Mouse (Mus musculus) kidney, adult 9 months (tissue): ENCODE measurements around the gene Map2k1.
"Not testable (repeated sequence)": the region's sequence is repeated elsewhere in the genome, so short reads cannot be mapped to it uniquely, and the experiment has no call there.

Source experiments
- DNase-seq: peaks from one replicate; pipeline ENCODE4 v3.0.0; 2022

Map2k1 gene

GRCm38 (mm10) chr9:64202866-64203265 lies 50.6 kb downstream of the Map2k1 start:
- no peak for DNase-seq

DNA sequence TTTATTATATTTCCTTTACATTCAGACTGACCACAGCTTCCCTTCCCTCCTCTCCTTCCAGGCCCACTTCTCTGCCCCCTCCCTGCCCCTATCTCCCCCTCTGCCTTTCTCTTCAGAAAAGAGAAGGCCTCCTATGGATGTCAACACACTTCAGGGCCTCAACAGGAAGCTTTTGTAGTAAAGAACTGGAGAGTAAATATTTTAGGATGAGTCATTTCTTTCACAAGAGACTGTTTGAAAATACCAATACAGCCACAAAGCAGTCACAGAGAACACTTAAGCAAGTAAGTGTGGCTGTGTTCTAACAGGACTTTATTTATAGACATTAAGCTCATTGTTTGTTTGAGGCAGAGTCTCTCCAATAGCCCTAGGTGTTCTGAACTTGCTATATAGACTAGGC lies 51.1 kb downstream of the Map2k1 start:
- no peak for DNase-seq

GRCm38 (mm10) chr9:64199897-64200296 lies 53.5 kb downstream of the Map2k1 start:
- peak; percentile 69 for DNase-seq

GRCm38 (mm10) chr9:64198763-64199418 lies 54.5 kb downstream of the Map2k1 start:
- not testable (repeated sequence) for DNase-seq

DNA sequence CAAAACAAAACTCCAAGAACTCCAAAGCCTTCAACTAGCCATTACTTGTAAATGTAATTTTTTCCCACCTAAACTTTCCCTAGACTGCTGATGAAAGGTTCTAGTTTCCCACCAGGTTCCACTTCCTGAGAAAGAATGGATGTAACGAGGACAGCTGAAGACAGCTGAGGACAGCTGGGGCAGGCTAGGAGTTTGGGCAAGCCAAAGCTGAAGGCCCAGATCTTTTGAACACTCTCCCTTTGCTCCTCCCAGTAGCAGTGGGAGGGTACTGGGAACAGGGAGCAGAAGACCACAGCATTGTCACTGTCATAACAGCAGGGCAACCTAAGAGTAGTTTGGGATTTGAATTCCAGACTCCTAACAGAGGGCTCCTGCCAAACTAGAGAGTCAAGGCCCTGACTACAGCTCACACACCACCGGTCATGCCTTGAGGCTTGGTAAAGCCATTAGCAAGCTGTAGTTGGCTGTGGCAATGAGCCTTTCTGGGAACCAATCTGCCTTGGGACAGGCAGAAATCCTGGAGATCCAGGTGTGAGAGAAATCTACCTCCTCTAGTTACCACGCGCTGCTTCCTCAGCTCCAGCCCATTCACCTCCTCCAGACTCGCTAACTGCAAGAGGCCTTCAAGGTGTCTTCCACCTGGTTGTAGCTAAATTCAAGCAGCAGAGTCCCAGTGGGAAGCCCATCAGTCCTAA lies 55.2 kb downstream of the Map2k1 start:
- no peak for DNase-seq

GRCm38 (mm10) chr9:64197524-64197923 lies 55.9 kb downstream of the Map2k1 start:
- DNase-seq: no peak

- peak; percentile 35 for DNase-seq
Observed at GRCm38 (mm10) chr9:64195554-64195953, 57.9 kb downstream of the Map2k1 start.

DNA sequence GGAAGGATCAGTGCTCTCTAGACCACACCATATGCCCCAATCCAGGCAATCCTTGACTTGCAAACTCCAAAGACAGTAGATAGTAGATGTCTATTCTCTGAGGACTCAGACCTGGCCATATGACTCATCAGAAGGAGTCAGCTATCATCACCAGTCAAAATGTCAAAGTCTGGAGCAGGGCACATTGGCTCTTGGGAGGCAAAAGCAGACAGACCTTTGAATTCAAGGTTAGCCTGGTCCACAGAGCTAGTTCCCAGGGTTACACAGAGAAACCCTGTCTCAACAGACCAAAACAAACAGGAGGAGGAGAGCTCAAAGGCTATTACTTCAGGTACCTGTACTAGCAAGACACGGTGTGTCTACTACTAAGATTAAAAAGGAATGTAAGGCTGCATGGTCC lies 59.6 kb downstream of the Map2k1 start:
- DNase-seq: no peak

- no peak for DNase-seq
Observed at GRCm38 (mm10) chr9:64184166-64184840, 69.1 kb downstream of the Map2k1 start.

DNA sequence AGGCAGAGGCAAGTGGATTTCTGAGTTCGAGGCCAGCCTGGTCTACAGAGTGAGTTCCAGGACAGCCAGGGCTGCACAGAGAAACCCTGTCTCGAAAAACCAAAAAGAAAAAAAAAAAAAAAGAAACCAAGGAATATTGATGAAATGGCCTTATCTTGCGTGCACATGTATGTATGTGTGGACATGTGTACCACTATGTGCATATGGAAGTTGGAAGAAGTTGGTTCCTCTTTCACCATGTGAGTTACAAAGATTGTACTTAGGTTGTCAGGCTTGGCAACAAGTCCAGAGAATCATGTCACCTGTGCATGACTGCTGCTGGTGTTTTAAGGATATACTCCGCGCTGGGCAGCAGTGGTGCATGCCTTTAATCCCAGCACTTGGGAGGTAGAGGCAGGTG lies 70.1 kb downstream of the Map2k1 start:
- DNase-seq: not testable (repeated sequence)

DNA sequence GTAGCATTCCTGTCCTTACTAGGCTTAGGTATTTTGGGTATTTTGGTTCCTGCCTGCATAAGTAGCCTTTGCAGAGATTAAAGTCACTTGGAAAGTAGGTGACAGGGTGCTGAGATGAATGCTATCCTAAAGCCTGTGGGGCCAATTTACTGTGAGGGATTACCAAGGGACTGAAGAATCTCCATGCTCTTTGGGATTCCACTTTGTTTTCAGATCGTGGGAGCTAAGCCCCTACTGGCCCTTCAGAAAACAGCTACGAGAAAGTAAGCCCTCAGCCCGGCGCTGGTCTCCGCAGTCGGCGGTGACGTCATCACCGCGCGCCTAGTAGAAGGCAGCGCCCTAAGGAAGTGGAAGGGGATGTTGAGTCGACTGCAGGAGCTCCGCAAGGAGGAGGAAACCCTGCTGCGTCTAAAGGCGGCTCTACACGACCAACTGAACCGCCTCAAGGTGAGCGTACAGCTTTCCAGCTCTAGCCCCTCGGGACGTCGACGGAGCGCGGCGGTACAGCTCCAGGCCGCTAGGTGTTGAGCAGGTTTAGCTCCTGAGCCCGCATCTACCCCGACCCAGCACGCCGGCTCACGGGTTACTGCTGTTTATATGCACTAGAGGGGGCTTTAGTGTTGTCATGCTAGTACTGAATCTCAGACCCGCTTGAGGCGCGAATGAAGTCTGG lies 74.3 kb downstream of the Map2k1 start, which contains the start of gene Snapc5:
TSS of gene Snapc5 (plus strand) at position 301 of the 673 bp plus-strand sequence.
- DNase-seq: peak; percentile 91

DNA sequence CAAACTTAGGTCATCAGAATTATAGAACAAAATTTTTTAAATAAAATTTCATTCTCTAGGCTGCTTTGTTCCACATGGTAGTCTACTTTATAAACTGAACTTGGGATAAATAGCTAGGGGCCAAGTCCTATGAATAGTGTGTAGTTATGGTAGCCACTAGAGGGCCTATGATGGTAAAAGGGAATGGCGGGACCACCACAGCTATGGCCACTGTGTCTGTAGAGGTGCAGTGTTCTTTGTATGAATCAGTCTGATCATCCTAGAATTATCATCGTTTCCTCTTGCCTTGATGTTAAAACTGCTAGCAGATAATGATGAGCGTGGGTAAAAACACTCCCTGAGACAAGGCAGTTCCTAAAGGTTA lies 74.8 kb downstream of the Map2k1 start:
- peak; percentile 33 for DNase-seq

DNA sequence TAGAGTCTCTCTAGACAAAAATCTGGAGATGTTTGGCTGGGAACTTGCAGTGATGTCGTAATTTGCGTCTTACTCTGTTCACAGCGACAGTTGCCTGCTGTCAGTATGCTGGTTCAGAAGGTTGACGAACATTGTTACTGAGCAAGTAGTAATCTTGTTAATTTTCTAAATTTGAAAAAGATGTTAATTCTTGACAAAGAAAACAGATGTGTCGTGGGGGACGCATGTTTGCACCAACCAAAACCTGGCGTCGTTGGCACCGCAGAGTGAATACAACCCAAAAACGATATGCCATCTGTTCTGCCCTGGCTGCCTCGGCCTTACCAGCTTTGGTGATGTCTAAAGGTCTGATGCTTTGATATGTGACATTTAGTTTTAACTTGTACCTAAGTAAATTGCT lies 78.1 kb downstream of the Map2k1 start:
- DNase-seq: no peak

GRCm38 (mm10) chr9:64174766-64175165 lies 78.7 kb downstream of the Map2k1 start:
- DNase-seq: no peak

GRCm38 (mm10) chr9:64174341-64174740 lies 79.1 kb downstream of the Map2k1 start:
- no peak for DNase-seq

DNA sequence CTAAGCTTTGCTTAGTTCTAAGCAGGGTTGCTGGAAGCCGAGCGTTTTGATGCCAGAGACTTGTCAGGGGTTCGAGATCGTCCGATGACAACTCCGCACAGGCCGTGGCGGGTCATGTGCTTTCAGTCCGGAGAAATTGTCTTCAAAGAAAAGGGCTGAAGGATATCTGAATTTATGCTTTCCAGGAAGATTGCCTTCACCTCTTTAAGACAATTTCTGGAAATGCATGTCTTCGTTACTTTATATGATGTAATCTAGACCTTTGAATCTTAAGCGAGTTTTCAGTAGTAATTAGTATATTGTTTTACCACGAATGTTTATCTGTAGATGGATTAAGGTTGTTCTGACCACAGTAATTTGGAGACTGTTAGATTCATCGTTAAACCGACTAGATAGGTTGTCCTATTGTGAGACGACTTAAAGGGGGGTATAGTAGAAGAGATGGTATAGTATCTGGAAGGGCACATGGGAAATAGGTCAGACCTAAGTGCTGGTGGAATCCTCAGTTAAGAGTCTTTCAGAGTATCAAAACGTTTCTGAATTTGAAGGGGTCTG lies 79.7 kb downstream of the Map2k1 start:
- DNase-seq: no peak

DNA sequence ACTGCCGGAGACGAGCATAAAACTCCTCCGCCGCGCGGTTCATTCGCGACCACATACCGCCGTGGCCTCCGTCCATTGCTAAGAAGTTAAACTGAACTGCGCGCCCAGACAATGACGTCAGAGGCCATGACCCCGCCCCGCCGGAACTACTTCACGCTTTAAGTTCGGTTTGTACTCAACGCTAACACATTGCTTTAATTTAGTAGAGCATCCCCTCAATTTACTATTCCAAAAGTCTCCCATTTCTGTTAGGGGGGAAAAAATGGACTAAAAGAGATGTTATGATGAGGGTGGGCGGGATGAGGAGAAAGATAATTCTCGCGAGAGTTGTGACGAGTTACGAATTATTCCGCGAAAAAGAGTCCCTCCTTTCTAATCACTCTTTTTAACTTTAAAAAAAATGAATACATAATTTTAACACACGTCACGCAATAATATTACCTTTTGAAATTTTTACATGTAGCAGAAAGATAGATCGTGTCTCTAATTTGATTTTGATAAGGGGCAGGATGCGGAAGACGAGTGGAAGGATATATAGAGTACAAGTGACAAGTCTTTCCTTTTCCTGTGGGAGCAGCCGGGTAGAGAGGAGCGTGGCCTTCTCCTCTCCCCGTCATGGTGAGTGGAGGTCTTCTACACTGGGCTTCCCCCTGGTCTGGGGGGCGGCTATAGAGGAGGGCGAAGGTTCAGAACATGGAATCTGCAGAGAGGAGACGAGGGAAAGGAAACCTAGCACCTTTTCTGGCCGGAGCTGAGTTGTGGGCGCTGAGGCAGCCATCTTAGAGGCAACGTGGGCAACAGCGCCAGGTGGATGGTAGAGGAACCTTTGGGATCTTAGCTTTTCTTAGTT lies 80.4 kb downstream of the Map2k1 start, which contains the start of the genes Zwilch and Rpl4:
TSS of gene Zwilch (minus strand) at position 289 of the 850 bp plus-strand sequence.
TSS of gene Rpl4 (plus strand) at position 560 of the 850 bp plus-strand sequence.
- DNase-seq: peak; percentile 90

GRCm38 (mm10) chr9:64172145-64172815 lies 81.2 kb downstream of the Map2k1 start:
- no peak for DNase-seq

DNA sequence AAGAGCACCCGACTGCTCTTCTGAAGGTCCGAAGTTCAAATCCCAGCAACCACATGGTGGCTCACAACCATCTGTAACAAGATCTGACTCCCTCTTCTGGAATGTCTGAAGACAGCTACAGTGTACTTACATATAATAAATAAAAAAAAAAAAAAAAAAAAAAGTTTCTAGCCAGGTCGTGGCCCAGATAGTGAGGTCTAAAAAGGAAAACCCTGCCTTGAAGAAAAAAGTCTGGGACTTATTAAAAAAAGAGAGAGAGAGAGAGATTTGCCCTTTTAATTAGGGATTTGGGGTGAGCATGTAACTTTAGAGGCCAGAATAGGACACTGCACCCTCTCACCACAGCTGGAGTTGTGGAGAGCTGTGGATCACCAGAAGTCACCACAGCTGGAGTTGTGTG lies 83.5 kb downstream of the Map2k1 start:
- DNase-seq: not testable (repeated sequence)

- DNase-seq: no peak
Observed at GRCm38 (mm10) chr9:64160471-64160870, 93.0 kb downstream of the Map2k1 start.

DNA sequence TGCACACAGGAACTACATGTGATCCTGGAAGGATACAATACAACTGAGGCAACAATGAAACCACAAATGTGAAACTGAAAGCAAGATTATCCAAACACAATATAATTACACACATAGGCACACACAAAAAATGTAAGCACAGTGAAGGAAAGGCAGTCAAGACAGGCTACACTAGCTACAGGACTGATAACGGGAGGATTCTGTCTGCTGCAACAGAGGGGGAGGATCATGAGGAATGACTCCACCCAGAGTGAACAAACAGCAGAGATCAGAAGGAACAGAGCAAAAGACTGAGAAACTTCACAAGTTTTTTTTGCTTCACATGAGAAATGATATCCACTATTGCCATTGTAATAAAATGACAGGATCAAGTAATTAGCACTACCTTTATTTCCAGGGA lies 96.8 kb downstream of the Map2k1 start:
- no peak for DNase-seq
